Mouse (Mus musculus): ENCODE data around the gene Nme9.

Nme9 gene

GRCm38 (mm10) chr9:99437031-99437764 lies 14.1 kb upstream of the Nme9 start, which contains the start of gene Mras:
Gene Mras (minus strand): TSS chr9:99437381.
- DNase-seq (ENCODE audit: low spot score), result no peak

- no peak for DNase-seq (ENCODE audit: low spot score)
These were observed 13.3 kb upstream of the Nme9 start for GRCm38 (mm10) chr9:99437781-99438565.

GRCm38 (mm10) chr9:99439064-99439463 lies 12.2 kb upstream of the Nme9 start:
- no peak for DNase-seq (ENCODE audit: low spot score)

- DNase-seq (ENCODE audit: low spot score), result no peak
These were observed 10.3 kb upstream of the Nme9 start for GRCm38 (mm10) chr9:99440941-99441340.

GRCm38 (mm10) chr9:99441647-99442433 lies 9.4 kb upstream of the Nme9 start:
- DNase-seq (ENCODE audit: low spot score), result no peak

GRCm38 (mm10) chr9:99444590-99445178 lies 6.6 kb upstream of the Nme9 start:
- DNase-seq (ENCODE audit: low spot score), result no peak

- DNase-seq (ENCODE audit: low spot score), result no peak
These were observed 5.0 kb upstream of the Nme9 start for GRCm38 (mm10) chr9:99446259-99446658.

- no peak for DNase-seq (ENCODE audit: low spot score)
These were observed 4.0 kb upstream of the Nme9 start for GRCm38 (mm10) chr9:99447323-99447722.

- no peak for DNase-seq (ENCODE audit: low spot score)
These were observed 1.2 kb upstream of the Nme9 start for GRCm38 (mm10) chr9:99449886-99450647.

- no peak for DNase-seq (ENCODE audit: low spot score)
These were observed 2.9 kb downstream of the Nme9 start for GRCm38 (mm10) chr9:99454211-99454610.

- no peak for DNase-seq (ENCODE audit: low spot score)
These were observed 7.4 kb downstream of the Nme9 start for GRCm38 (mm10) chr9:99458529-99459208.

- no peak for DNase-seq (ENCODE audit: low spot score)
These were observed 8.5 kb downstream of the Nme9 start for GRCm38 (mm10) chr9:99459730-99460129.

GRCm38 (mm10) chr9:99464876-99465275 lies 13.6 kb downstream of the Nme9 start:
- no peak for DNase-seq (ENCODE audit: low spot score)

GRCm38 (mm10) chr9:99468572-99468971 lies 17.3 kb downstream of the Nme9 start:
- DNase-seq (ENCODE audit: low spot score), result no peak

- DNase-seq (ENCODE audit: low spot score), result no peak
These were observed 18.5 kb downstream of the Nme9 start for GRCm38 (mm10) chr9:99469681-99470273.

GRCm38 (mm10) chr9:99470347-99471092 lies 19.2 kb downstream of the Nme9 start:
- DNase-seq (ENCODE audit: low spot score), result no peak

GRCm38 (mm10) chr9:99471334-99471733 lies 20.1 kb downstream of the Nme9 start:
- DNase-seq (ENCODE audit: low spot score), result no peak

- no peak for DNase-seq (ENCODE audit: low spot score)
These were observed 28.0 kb downstream of the Nme9 start for GRCm38 (mm10) chr9:99479181-99479711.

- DNase-seq (ENCODE audit: low spot score), result no peak
These were observed 29.5 kb downstream of the Nme9 start for GRCm38 (mm10) chr9:99480764-99481163.
